9 mouse cellular contexts compared by ENCODE assay signal in the genomic region with DNA sequence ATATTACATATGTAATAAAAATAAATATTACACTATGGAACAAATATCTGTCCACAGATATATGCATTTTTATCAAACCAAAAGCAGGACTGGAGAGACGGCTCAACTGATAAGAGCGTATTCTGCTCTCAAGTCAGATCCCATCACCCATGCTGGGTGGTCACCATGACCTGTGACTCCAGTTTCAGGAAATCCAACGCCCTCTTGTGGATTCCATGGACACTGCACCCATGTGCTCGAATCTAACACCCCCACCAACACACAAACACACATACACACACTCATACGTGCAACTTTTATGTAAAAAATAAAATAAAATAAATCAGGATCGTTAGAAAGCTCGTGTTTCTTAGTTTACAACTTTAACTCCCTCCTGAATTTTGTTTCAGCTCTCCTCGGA.
DNase-seq lines count a peak whose midpoint lies in the region; ATAC-seq and TF ChIP-seq lines count a peak whose summit lies in the region.
"Had no signal": no experiment of that assay in that cellular context is flagged by ENCODE, and none has a peak within 500 bp of the region (broad histone marks: within the 10 kb centered on the region; RNA-seq: fewer than 3 reads in every experiment).

No protein-coding gene starts in this region.

- H3K27ac ChIP-seq in intestine, postnatal 0 days (ENCODE audit: low read depth, low read length): no peak overlapping the region
- H3K27ac ChIP-seq in intestine, embryonic 16.5 days (ENCODE audit: low read length): no peak overlapping the region
- no peak overlapping the region for H3K27ac ChIP-seq in CH12.LX (ENCODE audit: insufficient read depth, low read depth)

- no peak overlapping the region for H3K4me2 ChIP-seq in intestine, postnatal 0 days (replicated peaks; ENCODE audit: low read depth)
- H3K4me2 ChIP-seq in intestine, embryonic 16.5 days (ENCODE audit: low read depth, low read length): no peak overlapping the region
- H3K4me2 ChIP-seq in CH12.LX (ENCODE audit: insufficient read depth, low read depth, poor library complexity, severe bottlenecking): no peak overlapping the region

- peak; percentile 42 for DNase-seq in CH12.LX (ENCODE audit: extremely low read depth)
- DNase-seq in brain, adult 2 months (ENCODE audit: low read depth, low spot score): peak; percentile 21
- DNase-seq in heart, postnatal 36 days: peak; percentile 32 to 40
- DNase-seq in urinary bladder, postnatal 36 days (ENCODE audit: low spot score in 2 of 2): no peak
- no peak for DNase-seq in adrenal gland, postnatal 36 days
- DNase-seq in right cerebral cortex, postnatal 36 days (ENCODE audit: low spot score in 2 of 2): no peak
- DNase-seq: thymus, postnatal 36 days had no signal

- no peaks in the 10 kb centered on the region for H3K79me2 ChIP-seq in CH12.LX (replicated peaks; ENCODE audit: control insufficient read depth, extremely low read depth, insufficient read depth, poor library complexity, severe bottlenecking)

- H3K4me3 ChIP-seq in intestine, postnatal 0 days (ENCODE audit: low read depth, low read length): no peak overlapping the region
- H3K4me3 ChIP-seq in intestine, embryonic 16.5 days (ENCODE audit: low read length): no peak overlapping the region
- no peak overlapping the region for H3K4me3 ChIP-seq in CH12.LX (replicated peaks in 1 of 3; ENCODE audit: low read depth in 2 of 3, low read length in 2 of 3, poor library complexity in 1 of 3)

- no peaks in the 10 kb centered on the region for H3K36me3 ChIP-seq in intestine, postnatal 0 days (ENCODE audit: control insufficient read depth, insufficient read depth)
- H3K36me3 ChIP-seq in intestine, embryonic 16.5 days (ENCODE audit: control insufficient read depth, insufficient read depth, low read length): no peaks in the 10 kb centered on the region
- no peaks in the 10 kb centered on the region for H3K36me3 ChIP-seq in CH12.LX (replicated peaks in 1 of 2; ENCODE audit: control insufficient read depth in 1 of 2, insufficient read depth in 1 of 2, low read length in 1 of 2)

- H3K27me3 ChIP-seq in intestine, postnatal 0 days (replicated peaks; ENCODE audit: control insufficient read depth, insufficient read depth, low read length): no peaks in the 10 kb centered on the region
- no peaks in the 10 kb centered on the region for H3K27me3 ChIP-seq in intestine, embryonic 16.5 days (replicated peaks; ENCODE audit: control insufficient read depth, insufficient read depth, low read length)
- H3K27me3 ChIP-seq in CH12.LX (replicated peaks): no peaks in the 10 kb centered on the region

- no peak for TF ChIP-seq EP300 in CH12.LX (IDR thresholded peaks at IDR 0.05; ENCODE audit: low read length)

- TF ChIP-seq CTCF in intestine, postnatal 0 days (IDR thresholded peaks at IDR 0.05; ENCODE audit: low read depth): peak; percentile 56
- TF ChIP-seq CTCF in CH12.LX (conservative IDR thresholded peaks at IDR 0.05 in 1 of 2, IDR thresholded peaks at IDR 0.05 in 1 of 2; ENCODE audit: low read depth in 2 of 2, low read length in 2 of 2): peak; percentile 18 to 60; a peak in 3 of 4 replicates

- no peak for ATAC-seq in intestine, postnatal 0 days
- no peak for ATAC-seq in intestine, embryonic 16.5 days

- dilution Hi-C loops in CH12.LX (cut with MboI; ENCODE audit: extremely low pct_ligation_motif_present, extremely low pct_unique_long_range_greater_than_20kb, low sequenced_read_pairs): no loop called here

- TF ChIP-seq RAD21 in CH12.LX (IDR thresholded peaks at IDR 0.05; ENCODE audit: low read depth, low read length): peak; percentile 32

- no peak for TF ChIP-seq POLR2A in CH12.LX (IDR thresholded peaks at IDR 0.05; ENCODE audit: low read depth, low read length)

- no peaks in the 10 kb centered on the region for H3K4me1 ChIP-seq in intestine, postnatal 0 days (replicated peaks; ENCODE audit: control insufficient read depth, insufficient read depth, low read length)
- 0 out of 2 replicates have a peak, but pooled peaks cover 9% of the 10 kb centered on the region for H3K4me1 ChIP-seq in intestine, embryonic 16.5 days (ENCODE audit: control insufficient read depth, insufficient read depth, low read length)
- peaks cover 7 to 31% of the 10 kb centered on the region in 2 experiments for H3K4me1 ChIP-seq in CH12.LX (ENCODE audit: control insufficient read depth in 1 of 2, insufficient read depth in 2 of 2)

- no peak overlapping the region for H3K9ac ChIP-seq in intestine, postnatal 0 days (ENCODE audit: low read depth, low read length)
- H3K9ac ChIP-seq in intestine, embryonic 16.5 days (ENCODE audit: low read depth, low read length): no peak overlapping the region
- H3K9ac ChIP-seq in CH12.LX (ENCODE audit: insufficient read depth, low read depth): no peak overlapping the region

- H3K9me3 ChIP-seq in intestine, postnatal 0 days (ENCODE audit: control insufficient read depth): no peaks in the 10 kb centered on the region
- H3K9me3 ChIP-seq in intestine, embryonic 16.5 days (ENCODE audit: control insufficient read depth, low read length): no peaks in the 10 kb centered on the region
- H3K9me3 ChIP-seq in CH12.LX (replicated peaks; ENCODE audit: low read length): peaks cover 10% of the 10 kb centered on the region

- intact Hi-C loops in heart, postnatal 36 days (cut with DNase I): loop anchor here (1.0 kb wide), 1 partner anchor 265 kb away; no protein-coding TSS in a partner anchor

- WGBS in intestine, postnatal 0 days: 74% methylated on average over 8 of the region's 8 CpGs
- WGBS in intestine, embryonic 16.5 days: 71% methylated on average over 8 of the region's 8 CpGs

- in situ Hi-C loops in CH12.LX (cut with MboI; ENCODE audit: low pct_ligation_motif_present, low pct_unique_long_range_greater_than_20kb, low sequenced_read_pairs): no loop called here

TF ChIP-seq in CH12.LX, 34 proteins besides CTCF, POLR2A, EP300 and RAD21:
- no peak for TF ChIP-seq CHD1 (IDR thresholded peaks at IDR 0.05; ENCODE audit: low read depth, low read length)
- TF ChIP-seq SMC3 (IDR thresholded peaks at IDR 0.05; ENCODE audit: low read depth, low read length): peak; percentile 44

Comparison
In these comparisons a context has a peak if more than half of its experiments do, and no peak if none do; other contexts are left out.
1. DNase-seq: peak in CH12.LX (single experiment), brain, adult 2 months (single experiment) and heart, postnatal 36 days (2 of 2); none in urinary bladder, postnatal 36 days (0 of 2), adrenal gland, postnatal 36 days (0 of 2) and right cerebral cortex, postnatal 36 days (0 of 2).